Mouse (Mus musculus) layer of hippocampus, adult 11-12 months (tissue): ENCODE results near the gene Capn11.
A peak's percentile ranks its signal among the peaks of the same experiment; 100 is the strongest.

Experiments used
- DNase-seq: peaks from one replicate; pipeline ENCODE4 v3.0.0; 2022; ENCODE audit warnings: low spot score

The Capn11 gene

DNA sequence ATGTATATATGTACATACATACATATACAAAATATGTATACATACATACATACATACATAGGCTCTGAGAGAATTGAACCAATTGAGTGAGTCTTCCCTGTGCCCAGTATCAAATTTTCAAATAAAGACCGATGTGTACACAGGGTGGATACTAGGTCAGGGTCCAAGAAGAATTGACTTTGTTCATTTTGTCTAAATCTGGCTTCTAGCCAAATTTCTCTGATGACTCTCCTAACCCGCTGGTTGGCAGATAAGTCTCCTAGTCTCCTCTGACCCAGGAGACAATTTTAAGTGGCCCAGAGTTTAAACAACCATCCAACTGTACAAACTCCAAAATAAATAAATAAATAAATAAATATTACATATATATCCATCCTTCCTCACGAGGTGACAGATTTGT is 60.2 kb downstream of the Capn11 start:
- DNase-seq, result no peak

DNA sequence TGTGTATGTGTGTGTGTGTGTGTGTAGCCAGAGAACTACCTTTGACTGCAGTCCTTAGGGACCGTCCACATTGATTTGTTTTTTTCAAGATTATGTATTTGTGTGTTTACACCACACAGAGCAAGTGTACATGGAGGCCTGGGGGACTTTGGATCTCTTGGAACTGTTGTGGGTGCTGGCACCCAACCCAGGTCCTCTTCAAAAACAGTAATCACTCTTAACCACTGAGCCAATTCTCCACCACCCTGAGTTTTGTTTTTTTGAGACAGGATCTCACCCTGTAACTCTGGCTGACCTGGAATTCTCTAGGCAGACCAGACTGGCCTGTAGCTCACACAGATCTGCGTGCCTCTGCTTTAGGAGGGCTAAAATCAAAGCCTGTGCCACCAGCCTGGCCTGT is 60.7 kb downstream of the Capn11 start:
- no peak for DNase-seq

DNA sequence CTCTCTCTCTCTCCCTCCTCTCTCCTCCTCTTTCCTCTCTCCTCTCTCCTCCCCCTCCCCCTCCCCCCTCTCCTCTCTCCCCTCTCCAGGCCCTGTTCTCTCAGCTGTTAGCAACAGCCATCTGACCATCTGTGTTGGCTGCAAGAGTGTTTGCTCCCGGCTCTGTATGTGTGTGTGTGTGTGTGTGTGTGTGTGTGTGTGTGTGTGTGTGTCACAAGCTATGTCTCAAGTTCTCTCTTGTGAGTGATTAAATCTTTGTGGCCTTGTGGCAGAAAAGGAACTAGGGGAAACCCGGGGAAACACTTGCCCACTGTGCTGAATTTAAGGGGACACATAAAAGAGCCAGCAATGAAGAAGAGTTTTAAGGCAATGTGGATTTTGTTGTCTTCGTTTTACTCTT is 61.3 kb downstream of the Capn11 start:
- DNase-seq, result no peak

DNA sequence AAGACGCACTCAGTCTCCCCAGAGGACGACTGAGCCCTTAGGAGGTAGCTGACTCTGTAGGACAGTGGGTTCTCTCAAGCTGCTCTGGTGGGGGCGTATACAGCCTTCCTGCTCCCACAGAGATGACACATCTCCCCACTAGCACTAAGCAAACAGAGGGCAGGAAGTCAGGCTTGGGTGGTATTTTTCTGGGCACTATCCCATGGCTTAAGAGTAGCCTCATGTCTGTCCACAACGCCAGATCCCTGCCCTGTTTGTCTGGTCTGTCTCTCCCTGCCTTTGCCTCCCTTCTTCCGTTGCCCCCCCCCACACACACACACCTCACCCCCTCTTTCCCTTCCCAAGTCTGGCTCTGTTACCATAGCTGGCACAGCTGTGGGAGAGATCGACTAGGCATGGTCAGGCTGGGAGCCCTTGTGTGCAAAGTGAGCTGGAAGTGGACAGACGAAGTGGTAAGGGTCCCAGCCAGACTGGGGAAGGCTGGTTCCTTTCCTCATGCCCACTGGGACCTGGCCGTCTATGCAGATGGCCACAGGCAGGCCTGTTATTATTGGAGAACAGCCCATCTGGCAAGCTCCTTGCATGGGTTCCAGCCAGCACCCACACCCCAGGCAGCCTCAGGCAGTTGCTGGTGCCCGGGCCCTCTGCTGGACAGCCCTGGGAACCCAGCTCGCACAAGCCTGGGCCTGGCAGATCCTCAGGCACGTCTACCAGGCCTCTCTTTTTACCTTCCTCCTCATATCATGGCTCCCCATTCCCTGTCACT is 62.3 kb downstream of the Capn11 start:
- peak; percentile 71 for DNase-seq

DNA sequence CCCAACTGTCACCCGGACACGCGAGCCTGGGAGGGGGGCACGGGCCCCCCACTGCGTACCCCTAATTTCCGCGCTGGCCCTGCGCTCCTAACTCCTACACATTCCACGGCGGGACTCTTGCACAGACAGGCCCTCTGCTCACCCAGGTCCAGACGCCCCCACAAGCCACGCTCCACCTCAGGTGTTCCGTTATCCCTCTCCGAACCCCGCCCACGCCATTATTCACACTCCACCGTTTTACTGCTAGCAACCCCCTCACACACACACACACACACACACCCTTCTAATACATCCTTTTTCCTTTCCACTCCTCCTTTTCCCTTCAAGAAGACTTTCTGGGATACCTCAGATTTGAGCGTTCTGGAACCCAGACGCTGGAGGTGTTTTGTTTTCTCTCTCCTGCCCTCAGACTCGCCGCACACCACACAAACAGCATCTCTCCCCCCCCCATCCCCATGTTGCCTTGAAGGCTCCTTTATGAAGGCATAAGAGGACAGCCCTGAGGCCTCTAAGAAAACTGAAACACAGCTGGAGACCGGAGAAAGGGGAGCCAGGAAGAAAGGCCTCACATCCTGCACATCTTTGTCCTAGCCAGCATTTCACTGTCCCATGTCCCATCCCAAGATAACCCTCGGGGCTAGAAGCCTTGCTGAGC is 63.3 kb downstream of the Capn11 start:
- DNase-seq, result no peak

DNA sequence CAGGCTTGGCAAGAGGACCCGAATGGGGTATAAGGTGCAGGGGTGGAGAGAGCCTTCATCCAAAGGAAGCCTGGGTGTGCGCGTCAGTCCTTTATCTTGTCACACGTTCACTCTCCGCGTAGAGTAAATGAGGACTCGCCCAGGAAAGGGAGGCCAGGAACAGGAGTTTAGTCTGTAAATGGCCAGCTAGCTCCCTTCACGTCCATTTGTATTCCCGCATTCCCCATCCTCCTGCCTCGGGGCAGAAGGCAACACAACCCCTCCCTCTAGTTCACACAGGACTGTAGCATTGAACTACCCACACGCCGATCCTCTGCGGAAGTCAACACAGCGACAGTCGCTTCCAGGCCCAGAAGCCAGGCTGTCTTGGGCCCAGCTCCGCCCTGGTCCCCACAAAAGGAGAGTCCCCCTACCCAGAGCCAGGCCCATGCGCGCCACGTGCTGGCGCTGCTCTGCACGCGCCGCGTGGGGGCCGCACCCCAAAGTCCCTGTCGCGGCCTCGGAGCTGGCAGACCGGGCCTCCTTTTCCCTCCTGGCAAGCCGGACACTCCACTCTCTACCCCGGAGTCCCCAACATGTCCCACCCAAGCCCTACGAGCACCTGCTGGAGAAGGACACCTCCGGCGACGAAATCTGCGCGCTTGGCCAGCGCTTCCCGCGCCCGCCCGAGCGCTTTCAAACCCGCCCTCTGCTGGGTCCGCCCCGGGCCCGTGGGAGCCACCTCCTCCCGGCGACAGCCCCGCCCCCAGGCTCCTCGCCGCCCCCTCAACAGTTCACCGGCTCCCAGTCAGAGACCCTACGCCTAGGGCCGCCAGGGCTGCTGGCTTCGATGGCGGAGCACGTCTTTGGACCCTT is 64.0 kb downstream of the Capn11 start:
- peak; percentile 51 for DNase-seq

DNA sequence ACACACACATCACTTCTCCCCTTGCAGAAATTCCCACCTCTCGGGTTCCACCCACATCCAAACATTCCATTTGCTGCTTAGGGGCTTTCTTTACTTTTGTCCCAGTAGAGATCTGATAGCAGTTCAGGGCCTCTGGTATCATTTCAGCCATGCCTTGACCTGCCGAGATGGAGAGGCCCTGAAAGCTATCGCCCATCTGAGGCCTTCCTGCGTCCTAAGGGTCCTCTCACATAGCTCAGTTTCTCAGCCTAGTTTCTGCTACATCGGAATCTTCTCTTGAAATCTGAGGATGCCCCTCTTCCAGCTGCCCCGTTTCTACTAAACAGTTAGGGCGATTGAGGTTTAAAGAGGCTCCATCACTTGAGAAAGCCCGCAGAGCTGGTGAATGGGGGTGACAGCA is 64.9 kb downstream of the Capn11 start:
- no peak for DNase-seq

DNA sequence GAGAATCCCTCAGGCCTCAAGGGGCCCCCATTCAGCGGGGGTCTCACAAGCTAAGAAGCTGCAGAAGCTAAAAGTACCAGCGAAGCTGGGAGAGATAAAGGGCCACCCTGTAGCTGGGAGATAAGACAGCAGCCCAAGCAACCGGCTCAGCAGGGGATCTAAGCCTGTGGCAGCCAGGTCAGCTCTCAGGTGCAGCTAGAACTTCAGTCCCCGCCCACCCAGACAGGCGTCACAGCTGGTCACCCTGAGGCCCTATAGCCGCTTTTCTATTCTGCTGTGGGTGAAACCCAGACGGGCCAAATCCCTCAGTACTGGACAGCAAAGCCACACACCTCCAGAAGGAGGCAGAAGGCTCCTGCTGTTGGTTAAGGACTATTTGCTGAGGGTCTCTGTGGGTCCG is 65.6 kb downstream of the Capn11 start:
- DNase-seq, result no peak

DNA sequence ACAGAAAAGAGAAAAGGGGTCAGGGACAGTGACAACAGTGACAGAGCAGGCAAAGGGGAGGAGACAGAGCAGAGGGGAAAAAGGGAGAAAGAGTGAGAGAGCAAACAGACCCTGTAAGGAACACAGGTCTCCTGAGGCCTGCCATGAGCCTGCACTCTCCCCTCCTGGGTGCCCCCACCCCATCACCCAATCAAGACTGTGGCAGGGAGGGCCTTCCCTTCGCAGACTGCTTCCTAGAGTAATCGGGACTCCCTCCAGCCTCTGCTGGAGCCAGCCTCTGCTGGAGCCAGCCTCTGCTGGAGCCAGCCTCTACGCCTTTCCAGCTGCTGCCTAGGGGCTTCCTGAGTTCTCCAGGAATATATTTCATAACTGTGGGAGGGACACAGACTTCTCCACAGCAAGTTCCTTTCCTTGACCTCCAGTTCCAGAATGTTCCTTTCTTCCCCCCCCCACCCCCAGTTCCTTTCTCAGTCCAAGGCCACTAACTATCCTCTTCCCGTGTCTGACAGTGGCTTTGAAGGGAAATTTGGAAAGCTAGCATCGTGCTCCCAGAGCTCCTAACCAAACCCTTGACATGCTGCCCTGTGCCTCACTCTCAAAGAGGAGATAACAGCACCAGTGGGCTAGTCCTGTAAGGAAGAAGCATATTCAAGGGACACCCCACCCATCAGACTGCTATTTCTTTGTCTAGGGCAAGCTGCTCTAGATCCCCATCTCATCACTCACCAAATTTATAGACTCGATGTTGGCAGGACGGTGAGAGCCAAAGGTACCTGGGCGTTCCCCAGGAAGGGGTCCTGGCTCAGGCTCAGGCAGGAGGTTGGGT is 66.3 kb downstream of the Capn11 start:
- DNase-seq, result no peak

DNA sequence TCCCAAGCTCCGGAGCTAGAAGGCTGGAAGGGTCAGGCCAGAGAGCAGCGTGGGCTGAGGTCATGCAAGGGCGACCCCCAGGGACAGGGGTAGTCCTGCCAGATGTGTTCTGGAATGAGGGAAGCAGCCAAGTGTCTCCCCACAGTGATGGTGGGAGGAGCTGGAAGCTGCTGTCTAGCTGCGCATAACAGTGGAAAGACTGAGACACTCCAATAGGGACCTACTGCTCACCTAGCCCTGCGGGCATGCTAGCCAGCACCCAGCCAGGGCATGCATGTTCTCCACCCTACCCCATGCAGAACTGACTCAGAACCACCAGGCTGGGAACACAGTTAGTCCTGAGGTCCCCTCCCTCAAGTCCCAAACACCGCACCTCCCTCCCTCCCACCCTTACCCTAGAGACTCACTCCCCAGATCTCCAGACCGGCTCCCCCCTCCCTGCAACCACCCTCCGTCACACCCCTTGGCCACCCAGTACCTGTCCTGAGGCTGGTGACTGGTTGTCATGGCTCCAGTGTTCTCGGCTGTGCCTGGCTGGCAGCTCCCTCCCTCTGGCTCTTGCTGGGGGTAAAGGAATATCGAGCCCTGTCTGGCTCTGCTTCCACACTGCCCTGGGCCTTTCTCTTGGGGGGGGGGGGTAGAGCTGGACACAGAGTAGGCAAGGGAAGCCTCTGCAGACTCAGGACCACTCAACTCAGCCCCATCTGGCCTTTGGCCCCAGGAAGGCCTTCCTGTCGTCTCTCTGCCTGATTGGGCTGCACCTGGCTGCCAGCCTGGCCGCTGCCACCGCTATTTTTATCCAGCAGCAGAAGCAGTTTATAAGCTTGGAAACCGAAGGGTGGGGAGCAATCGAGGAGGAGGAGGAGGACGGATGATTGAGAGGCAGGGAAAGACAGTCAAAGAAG is 67.2 kb downstream of the Capn11 start:
- no peak for DNase-seq

DNA sequence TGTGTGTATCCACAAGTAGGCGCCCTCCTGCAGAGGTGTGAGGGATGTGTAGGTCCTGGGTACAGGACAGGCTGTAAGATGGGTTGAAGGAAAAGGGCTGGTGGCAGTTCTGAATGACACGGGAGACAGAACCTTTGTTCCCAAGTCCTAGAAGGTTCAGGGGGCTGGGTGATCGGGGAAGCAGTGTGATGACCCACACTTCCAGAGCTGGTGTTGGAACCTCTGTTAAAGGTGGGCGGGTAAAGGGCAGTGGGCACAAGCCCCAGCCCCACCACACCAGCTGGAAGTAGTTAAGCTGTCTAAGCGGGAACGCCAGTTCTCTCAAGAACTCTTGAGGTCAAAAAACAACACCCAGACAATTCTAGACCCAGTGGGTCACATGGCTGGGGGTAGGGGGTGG is 68.7 kb downstream of the Capn11 start:
- no peak for DNase-seq

DNA sequence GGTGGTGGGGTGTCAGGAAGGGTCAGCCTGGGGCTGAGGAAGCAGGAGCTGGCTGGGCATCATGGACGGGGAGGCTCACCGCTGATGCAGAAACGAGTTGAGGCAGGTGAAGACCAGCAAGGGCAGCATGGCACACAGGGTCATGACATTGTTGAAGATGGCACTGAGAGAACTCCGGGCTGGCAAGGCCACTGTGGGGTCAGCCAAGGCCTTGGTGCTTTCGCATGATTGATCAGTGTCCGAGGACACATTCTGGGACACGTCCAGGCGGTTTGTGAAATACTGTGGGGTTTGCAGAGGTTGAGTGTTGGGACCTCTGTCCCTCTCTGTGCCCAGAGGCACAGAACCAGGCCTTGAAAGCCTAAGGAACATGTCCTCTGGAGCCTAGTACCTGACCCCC is 69.3 kb downstream of the Capn11 start:
- DNase-seq, result no peak

DNA sequence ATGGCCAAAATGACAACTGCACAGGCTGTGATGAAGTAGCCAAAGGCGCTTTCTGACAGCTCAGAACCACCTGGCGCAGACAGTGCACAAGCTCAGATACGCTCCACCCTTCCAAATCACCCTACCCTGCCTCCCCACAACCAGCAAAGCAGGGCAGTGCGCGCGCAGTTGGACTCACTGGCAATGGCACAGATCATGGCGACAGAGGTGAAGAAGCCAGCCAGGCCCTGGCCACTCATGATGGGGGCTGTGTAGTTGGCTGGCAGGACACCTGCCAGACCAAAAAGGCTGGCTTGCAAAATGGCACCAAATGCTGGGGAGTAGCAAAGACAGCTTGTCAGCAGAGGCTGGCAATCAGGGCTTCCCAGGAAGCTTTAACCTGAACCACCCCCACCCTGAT is 69.9 kb downstream of the Capn11 start:
- no peak for DNase-seq

DNA sequence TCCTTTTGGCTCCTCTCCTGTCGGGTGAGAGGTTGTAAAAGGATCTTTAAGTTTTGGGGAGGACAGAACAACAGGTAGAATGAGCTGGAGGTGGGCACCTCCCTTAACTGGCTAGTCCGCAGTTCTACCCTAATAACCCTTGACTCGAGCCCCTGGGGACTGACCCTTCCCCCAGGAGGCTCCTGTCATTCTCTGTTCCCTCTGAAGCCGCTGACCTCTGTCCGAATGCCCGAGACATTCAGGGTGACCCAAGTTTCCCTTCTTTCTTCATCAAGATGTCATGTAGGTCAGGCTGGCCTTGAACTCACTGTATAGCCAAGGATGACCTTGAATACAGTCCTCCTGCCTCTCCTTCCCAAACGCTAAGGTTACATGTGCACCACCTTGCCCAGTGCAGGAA is 70.8 kb downstream of the Capn11 start:
- no peak for DNase-seq

DNA sequence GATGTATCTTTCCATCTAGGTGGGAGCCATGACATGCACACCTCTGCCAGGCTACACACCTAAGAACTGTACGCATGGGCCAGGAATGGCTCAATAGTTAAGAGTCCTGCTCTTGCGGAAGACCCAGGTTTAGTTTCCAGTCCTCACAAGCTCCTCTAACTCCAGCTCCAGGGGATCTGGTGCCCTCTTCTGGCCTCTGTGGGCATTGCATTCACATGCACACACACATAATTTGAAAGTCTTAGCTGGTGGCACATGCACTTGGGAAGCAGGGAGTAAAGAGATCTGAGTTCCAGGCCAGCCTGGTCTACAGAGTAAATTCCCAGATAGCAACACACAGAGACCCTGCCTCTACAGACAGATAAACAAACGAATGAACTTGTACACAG is 72.7 kb downstream of the Capn11 start:
- no peak for DNase-seq

DNA sequence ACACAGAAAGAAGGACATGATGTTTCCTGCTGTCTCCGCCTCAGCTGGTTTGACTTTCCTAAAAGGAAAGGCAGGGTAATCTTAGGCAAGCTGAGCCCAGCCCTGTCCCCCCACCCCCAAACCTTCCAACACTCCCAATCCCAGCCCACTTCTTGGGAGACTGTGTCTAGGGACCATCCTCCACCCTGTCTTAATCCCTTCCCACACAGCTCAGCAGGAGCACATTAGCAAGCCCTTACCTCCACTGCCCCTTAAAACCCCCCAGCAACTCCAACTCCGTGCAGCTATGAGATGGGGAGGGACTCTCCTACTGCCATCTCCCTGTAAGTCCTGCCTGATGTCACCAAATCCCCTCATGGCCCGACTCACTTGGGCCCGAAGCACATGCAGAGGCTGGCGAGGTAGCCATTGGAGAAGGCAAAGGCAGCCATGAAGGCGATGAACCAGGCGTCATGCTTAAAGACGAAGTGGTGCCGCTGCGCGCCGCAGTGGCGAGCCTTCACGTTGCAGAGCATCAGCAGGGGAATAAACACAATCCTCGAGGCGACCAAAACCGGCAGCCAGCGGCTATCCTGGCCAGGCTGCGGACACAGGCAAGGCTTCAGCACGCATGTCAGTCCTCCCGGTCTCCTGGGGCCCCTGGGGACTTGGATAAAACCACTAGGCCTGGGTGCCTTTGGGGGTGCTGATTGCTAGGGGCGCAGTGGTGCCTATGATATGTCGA is 73.2 kb downstream of the Capn11 start:
- DNase-seq, result no peak

DNA sequence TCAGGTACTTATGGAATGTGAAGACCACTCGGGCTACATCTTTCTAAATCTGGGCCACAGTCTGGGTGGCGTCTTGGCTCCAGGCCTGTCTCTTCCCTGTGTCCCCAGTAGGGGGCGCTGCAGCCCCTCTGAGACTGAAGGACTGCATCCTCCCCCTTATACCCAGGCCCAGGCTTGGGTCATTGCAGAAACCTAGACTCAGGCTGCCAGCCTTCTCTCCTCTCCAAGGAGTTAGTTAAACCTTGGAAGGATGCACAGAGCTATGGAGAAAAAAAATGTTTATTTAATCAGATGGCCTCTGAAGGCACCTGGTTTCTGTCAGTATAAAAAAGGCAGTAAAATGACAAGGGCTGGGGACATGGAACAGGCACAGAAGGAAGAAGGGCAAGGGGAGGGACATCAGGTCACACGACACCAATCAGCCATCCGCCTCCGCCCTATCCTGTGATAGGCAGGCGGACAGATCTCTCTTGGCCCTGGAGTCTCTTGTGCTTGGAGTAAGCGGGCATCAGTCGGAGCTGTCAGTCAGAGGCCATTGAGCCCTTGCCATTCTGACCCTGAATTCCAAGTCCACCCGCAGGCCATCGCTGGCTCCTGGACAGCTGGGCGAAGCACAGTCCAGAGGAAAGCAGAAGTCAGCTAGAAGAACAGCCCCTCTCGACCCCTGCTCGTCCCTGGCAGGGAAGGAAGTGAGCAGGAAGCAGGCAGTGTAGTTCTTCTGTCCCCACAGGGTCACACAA is 74.0 kb downstream of the Capn11 start:
- peak; percentile 84 for DNase-seq

DNA sequence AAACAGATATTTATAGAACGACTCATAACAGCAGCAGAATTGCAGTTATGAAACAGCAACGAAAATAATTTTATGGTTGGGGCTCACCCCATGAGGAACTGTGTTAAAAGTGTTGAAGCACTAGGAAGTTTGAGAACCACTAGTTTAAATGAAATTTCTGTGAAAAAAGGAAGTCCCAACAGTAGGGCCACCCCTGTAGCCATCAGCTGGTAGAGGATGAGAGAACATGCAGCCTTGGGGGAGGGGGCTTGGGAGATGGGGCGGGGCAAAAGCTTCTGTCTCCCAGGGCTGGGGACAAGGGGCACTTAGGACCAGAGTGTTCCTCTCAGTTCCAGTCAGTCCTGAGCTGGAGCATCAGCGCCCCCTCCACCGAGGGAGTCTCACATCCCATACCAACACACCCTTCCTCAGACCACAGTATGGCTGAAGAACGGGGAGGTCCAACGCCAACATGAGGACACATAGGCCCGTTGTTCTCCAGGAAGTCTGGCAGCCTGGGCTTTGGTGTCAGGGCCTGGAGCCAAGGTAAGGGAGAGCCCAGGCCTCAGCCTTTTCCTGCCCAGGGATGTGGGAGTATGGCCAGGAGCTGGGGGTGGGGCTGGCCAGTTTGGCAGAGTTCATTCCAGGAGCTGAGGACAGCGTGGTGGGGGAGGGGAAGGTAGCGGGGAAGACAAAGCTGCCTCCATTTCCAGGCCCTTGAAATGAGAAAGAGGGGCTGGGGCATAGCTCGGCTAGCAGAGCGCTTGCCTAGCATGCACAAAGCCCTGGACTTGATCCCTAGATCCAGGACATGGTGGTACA is 74.8 kb downstream of the Capn11 start:
- peak; percentile 74 for DNase-seq
